Mouse (Mus musculus) thymus, postnatal 10 days (tissue): ENCODE measurements around the gene Elovl2.
A peak's percentile ranks its signal among the peaks of the same experiment; 100 is the strongest.
"Not testable (repeated sequence)": the region's sequence is repeated elsewhere in the genome, so short reads cannot be mapped to it uniquely, and the experiment has no call there.

Experiments
- DNase-seq, 2 experiments: peaks; one replicate each; pipeline ENCODE4 v3.0.0; 2021; ENCODE audit warnings: low spot score in 2 of 2

Elovl2 gene

DNA sequence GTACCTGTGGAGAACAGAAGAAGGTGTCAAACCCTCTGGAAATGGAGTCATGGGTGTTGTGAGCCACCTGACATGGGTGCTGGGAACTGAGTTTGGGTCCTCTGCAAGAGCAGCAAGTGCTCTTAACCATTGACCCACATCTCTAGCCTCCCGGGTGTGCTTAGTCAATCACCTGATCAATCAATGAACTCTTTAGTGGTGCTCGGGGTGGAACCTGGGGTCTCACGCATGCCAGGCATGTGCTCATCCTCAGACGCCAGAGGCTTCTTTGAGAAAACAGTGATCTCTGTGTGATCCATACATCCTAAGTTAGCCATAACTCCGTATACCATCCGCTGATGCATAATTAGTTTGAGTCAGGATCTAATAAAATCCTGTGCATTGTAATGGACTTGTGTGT, 15.0 kb upstream of the Elovl2 start:
- DNase-seq, result no peak

GRCm38 (mm10) chr13:41233241-41233640, 13.0 kb upstream of the Elovl2 start:
- no peak for DNase-seq

- DNase-seq, result no peak
These were observed 12.0 kb upstream of the Elovl2 start for GRCm38 (mm10) chr13:41232209-41232608.

DNA sequence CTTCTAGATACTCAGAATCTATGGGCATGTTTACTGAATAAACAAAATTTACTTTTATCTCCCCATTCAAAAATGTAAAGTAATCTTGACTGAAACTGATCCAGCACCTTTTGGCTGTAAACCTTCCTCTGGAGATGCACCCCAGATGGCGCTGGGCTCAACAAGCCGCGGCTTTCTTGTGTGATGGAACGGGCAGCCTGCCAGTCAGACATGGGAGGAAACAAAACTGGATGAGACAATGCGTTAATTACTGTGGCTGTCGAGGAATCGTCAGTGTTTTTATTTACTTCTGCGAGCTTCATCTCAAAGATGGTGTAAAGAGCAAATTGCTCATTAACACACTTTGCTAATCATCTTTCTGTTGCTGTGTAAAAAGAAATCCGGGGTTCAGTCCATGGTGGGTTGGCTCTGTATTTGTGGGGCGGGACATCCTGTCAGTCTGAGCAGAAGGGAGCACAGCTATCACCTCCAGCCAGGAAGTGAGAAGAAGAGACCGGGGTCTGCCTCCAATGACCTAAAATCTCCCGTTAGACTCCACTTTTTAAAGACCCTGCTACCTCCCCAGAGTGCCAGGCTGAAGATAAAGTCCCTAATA, 11.3 kb upstream of the Elovl2 start:
- DNase-seq, result no peak

- no peak for DNase-seq
These were observed 10.1 kb upstream of the Elovl2 start for GRCm38 (mm10) chr13:41230256-41230655.

DNA sequence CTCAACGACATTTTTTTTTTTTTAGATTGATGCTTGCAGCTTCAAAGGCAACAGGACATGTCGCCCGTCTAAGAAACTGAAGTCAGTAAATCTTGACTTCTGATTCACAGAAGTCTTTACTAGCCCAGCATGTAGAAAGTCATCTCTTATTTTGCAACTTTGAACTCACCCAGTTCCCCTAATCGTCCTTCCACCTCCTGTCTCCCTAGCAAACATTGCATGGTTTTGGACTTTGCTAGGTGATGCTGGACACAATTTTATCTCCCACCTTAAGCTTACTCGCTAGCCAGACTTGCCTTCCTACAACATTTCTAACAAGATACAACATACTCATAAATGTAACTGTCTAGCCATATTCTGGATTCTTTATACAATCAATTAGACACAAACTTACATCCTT, 7.9 kb upstream of the Elovl2 start:
- DNase-seq, result no peak

- no peak for DNase-seq
These were observed 6.3 kb upstream of the Elovl2 start for GRCm38 (mm10) chr13:41226513-41226912.

GRCm38 (mm10) chr13:41219687-41220303, 410 bp downstream of the Elovl2 start:
- no peak for DNase-seq

DNA sequence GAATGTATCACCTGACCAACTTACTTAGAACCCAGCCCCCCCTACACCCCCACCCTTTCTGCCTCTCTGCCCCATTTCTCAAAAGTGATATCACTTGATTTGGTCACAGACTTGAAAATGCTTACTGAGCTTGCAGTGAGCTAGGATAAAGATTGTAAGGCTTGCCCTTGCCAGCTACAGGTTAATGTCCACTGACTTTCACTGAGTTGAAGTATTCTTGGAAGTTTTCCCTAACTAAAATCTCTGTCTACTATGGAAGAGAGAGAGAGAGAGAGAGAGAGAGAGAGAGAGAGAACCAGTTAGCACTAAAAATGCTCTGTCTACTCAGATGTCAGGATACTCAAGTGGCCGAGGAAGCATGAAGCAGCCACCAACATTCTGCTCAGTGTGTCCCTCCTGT, 1.1 kb downstream of the Elovl2 start:
- no peak for DNase-seq

DNA sequence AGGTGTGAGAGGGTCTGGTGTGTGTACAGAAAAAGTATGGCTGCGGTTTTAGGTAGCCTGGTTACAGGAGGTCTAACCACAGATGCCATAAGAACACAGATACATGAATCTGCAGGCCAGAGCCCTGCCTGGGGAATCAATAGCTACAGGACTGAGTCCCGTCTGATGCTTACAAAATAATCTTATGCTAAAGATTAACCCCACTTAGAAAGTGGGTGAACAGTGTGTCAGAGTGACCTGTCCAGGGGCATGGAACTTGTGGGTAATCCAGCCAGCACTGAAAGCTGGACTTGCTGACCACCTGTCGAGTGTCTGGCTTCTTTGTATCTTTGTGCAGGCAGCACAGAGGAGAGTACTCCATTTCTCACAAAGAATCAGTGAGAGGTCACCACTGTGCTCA, 4.0 kb downstream of the Elovl2 start:
- DNase-seq, result no peak

DNA sequence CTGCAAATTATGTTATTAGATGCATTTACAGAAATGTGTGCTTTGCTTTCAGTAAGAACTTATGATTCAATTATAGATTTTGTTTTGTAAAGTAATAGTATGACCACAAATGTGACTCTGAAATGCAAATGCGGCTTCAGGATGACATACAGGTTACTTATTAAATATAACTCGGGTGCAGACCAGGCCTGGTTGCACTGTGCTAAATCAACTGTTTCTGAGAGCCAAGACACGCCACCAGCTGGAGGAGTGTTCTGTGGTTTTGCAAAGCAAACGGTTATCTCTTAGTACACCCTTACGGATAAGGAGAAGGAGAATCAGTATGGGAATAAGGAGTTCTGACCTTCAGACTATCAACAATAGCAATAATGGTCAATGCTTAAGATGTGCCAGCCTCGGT, 4.5 kb downstream of the Elovl2 start:
- DNase-seq, result no peak

- DNase-seq, result no peak
These were observed 7.5 kb downstream of the Elovl2 start for GRCm38 (mm10) chr13:41212558-41213322.

GRCm38 (mm10) chr13:41211276-41211675, 8.9 kb downstream of the Elovl2 start:
- DNase-seq, result no peak

DNA sequence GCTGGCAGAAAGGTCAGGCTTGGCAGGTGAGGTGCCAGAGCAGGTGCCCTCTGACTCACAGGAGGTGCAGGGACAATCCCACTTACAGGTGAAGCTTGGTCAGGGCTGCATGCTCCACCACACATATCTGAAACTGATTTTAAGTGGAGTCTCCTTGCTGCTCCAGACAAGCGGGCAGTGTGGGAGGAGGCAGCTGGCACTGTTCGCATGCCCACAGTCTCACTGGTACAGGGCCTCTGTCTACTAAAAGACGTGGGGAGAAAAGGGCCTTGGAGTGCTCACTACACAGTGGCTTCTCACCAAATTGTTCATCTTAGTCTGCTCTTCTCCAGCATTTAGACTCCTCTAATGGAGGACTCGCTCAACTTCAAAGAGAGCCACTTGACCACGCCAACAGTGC, 14.0 kb downstream of the Elovl2 start:
- DNase-seq, result no peak

- DNase-seq, result not testable (repeated sequence)
These were observed 14.6 kb downstream of the Elovl2 start for GRCm38 (mm10) chr13:41205568-41205967.

DNA sequence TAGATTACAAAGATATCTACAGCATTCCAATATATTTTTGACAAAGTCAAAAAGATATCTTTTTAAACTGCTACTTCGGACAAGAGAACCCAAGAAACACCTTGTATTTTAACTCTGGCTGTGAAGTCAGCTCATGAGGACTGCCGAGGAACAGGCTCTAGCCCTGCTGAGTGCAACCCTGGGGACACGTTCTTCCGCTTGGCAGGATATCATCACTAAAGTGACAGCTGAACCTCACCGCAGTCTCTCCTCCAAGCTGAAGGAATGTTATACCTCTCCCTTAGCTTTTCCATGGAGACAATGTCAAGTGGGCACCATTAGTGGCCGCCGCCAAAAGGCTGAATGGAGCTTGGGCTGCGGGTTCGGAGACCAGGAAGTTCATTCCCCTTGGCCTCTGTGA, 16.5 kb downstream of the Elovl2 start:
- no peak for DNase-seq

- no peak for DNase-seq
These were observed 16.9 kb downstream of the Elovl2 start for GRCm38 (mm10) chr13:41203289-41203688.

GRCm38 (mm10) chr13:41200861-41201260, 19.3 kb downstream of the Elovl2 start:
- no peak for DNase-seq

DNA sequence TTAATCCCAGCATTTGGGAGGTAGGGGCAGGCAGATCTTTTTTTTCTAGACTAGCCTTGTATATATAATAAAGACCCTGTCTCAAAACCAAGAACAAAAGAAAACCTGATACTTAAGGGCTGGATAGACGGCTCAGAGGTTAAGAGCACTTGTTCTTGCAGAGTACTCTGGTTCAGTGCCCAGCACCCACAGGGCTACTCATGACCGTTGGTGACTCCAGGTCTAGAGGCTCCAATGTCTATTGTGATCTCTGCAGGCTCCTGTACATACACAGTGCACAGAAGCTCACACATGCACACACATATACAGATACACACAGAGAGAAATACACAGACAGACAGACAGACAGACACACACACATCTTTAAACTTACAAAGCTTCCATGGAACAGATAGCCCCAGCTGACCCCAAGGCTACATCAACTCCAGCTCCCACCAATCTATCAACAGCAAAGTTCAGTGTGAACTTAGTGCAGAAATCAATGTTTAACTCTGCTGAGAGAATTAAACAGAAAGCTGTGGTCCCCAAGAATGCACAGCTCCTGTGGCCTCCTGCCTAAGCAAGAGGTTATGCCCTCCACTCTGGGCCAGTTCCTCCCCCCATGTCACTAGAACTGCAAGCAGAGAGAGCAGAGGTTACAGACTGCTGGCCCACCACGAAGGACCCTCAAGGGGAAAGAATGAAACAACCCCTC, 24.4 kb downstream of the Elovl2 start:
- no peak for DNase-seq

DNA sequence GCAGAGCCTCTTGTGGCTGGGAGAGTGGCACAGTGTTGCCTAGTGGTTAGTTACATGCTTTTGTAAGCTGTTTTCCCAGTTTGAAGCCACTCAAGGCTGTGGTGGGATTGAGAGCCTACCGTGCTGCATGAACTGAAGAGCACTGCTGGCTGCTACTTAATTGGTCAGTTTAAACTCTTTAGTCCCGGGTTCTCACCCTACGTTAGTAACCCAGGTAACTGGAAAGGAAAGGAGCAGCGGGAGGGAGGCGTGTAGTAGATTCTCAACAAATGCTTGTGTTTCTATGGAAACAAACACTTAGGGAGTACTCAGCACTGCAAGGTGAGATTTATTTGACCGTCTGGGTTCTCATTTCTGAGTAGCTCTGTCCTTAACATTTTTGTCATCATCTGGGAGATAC, 32.3 kb downstream of the Elovl2 start:
- no peak for DNase-seq

GRCm38 (mm10) chr13:41158426-41158825, 61.8 kb downstream of the Elovl2 start:
- no peak for DNase-seq

GRCm38 (mm10) chr13:41153146-41153545, 67.1 kb downstream of the Elovl2 start:
- no peak for DNase-seq

DNA sequence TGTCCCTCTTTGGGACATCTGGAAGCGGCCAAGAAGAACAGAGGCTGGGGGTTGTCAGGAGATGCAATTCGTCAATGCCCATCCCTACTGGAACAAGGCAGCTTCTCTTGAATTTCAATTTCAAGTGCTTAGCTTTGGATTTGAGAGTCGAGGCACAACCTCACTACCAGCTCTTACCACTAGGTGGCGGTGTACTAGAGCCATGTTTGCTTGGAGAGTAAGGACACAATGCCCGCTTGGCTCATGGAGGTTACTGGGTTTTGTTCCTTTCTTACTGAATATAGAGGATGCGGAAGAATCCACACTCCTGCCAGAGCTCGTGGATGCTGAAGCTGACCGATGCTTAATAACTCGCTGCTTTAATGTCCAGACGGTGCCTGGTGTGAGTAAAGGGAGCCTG, 73.9 kb downstream of the Elovl2 start:
- peak in 1 of 2 experiments; percentile 57 for DNase-seq
